8 mouse cellular contexts compared by ENCODE assay signal in the genomic region with DNA sequence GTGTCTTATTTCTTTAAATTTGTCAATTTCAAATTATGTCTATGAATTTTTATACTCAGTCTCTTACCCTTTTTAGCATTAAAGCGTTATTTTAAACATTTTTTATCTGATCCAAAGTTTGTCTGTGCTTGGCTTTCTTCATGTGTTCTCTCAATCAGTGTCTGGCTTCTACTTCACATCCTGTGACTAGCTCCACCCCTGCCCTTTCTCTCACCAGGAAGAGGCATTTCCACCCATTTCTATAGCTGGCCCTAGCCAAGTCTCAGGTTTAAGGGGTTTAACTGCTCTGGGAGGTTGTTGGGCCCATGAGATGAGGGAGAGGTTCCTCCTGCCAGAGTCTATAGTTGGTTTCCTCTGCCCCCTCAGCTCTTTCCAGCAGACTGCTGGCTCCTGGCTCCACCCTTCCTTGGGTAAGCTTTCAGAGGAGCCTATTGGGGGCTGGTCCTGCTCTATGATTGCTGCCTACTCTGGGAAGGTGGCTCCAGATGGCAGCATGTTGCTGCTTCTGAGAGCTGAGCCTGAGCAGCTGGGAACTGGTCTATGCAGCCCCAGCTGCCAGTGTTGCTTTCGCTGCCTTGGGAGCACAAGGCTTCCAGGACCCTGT. TPM values are rescaled to one million over a fixed set of nuclear protein-coding genes. Genes with fewer than 3 reads are reported as not detected.
A peak's percentile ranks its signal among the peaks of the same experiment; 100 is the strongest.
DNase-seq lines count a peak whose midpoint lies in the region; ATAC-seq and TF ChIP-seq lines count a peak whose summit lies in the region.

No protein-coding gene starts in this region.

- no peak overlapping the region for H3K9ac ChIP-seq in hindbrain, embryonic 16.5 days (ENCODE audit: low read depth, low read length)
- no peak overlapping the region for H3K9ac ChIP-seq in limb, embryonic 12.5 days (replicated peaks)

- peak overlapping the region; percentile 77 for H3K27ac ChIP-seq in gastrocnemius, adult 2 months
- peak overlapping the region; percentile 48 for H3K27ac ChIP-seq in hindbrain, embryonic 16.5 days (ENCODE audit: low read depth, low read length)
- 0 out of 2 replicates have a peak overlapping the region, but pooled peaks have one; percentile 54 for H3K27ac ChIP-seq in limb, embryonic 12.5 days
- H3K27ac ChIP-seq in midbrain, embryonic 10.5 days (replicated peaks), result 0 out of 2 replicates have a peak overlapping the region, but pooled peaks have one; percentile 9

- no peak for TF ChIP-seq CTCF in E14TG2a.4 (conservative IDR thresholded peaks at IDR 0.05; ENCODE audit: low read length)
- TF ChIP-seq CTCF in gastrocnemius, adult 2 months (IDR thresholded peaks at IDR 0.05), result peak; percentile 18; the same call in 1 of the 2 replicates

- H3K4me1 ChIP-seq in E14TG2a.4 (replicated peaks; ENCODE audit: low read depth, low read length), result peaks cover 41% of the 10 kb centered on the region
- H3K4me1 ChIP-seq in hindbrain, embryonic 16.5 days (ENCODE audit: control insufficient read depth, insufficient read depth, low read depth, low read length), result peaks cover 7% of the 10 kb centered on the region
- no peaks in the 10 kb centered on the region; the same call in 1 of the 2 replicates for H3K4me1 ChIP-seq in limb, embryonic 12.5 days (replicated peaks)
- H3K4me1 ChIP-seq in midbrain, embryonic 10.5 days, result no peaks in the 10 kb centered on the region; the same call in 1 of the 2 replicates

- H3K4me2 ChIP-seq in hindbrain, embryonic 16.5 days (ENCODE audit: low read length), result no peak overlapping the region
- no peak overlapping the region for H3K4me2 ChIP-seq in limb, embryonic 12.5 days

- peak; percentile 15 for DNase-seq in T-cell, adult 2 months (ENCODE audit: low spot score)
- DNase-seq in gastrocnemius, adult 2 months, result peak; percentile 65
- peak; percentile 21 for DNase-seq in midbrain, embryonic 10.5 days (ENCODE audit: low spot score)
- no peak for DNase-seq in spleen, postnatal 10 days (ENCODE audit: low spot score in 2 of 2)
- no peak for DNase-seq in spleen, adult 18-20 months

- 69% methylated on average over 2 of the region's 2 CpGs for WGBS in hindbrain, embryonic 16.5 days
- 89% methylated on average over 2 of the region's 2 CpGs for WGBS in limb, embryonic 12.5 days
- WGBS in midbrain, embryonic 10.5 days, result 88% methylated on average over 2 of the region's 2 CpGs

- H3K9me3 ChIP-seq in E14TG2a.4 (ENCODE audit: low read length), result no peaks in the 10 kb centered on the region
- no peaks in the 10 kb centered on the region for H3K9me3 ChIP-seq in hindbrain, embryonic 16.5 days (ENCODE audit: control insufficient read depth, low read length)
- H3K9me3 ChIP-seq in limb, embryonic 12.5 days, result 0 out of 2 replicates have a peak, but pooled peaks cover 2% of the 10 kb centered on the region
- no peaks in the 10 kb centered on the region for H3K9me3 ChIP-seq in midbrain, embryonic 10.5 days (replicated peaks)

- H3K36me3 ChIP-seq in E14TG2a.4 (ENCODE audit: insufficient read depth, low read length), result peaks cover 51% of the 10 kb centered on the region
- no peaks in the 10 kb centered on the region for H3K36me3 ChIP-seq in hindbrain, embryonic 16.5 days (ENCODE audit: control insufficient read depth, insufficient read depth, low read length)
- peaks cover 23% of the 10 kb centered on the region for H3K36me3 ChIP-seq in limb, embryonic 12.5 days
- peaks cover 23% of the 10 kb centered on the region for H3K36me3 ChIP-seq in midbrain, embryonic 10.5 days

- peak; percentile 76 for ATAC-seq in hindbrain, embryonic 16.5 days
- ATAC-seq in limb, embryonic 12.5 days (ENCODE audit: insufficient number of reproducible peaks, insufficient read depth, low FRiP score, low TSS enrichment, low read depth), result no peak

- intact Hi-C loops in gastrocnemius, adult 2 months (cut with DNase I), result no loop called here

- H3K4me3 ChIP-seq in E14TG2a.4 (replicated peaks; ENCODE audit: low read length), result peak overlapping the region; percentile 48; the same call in 1 of the 2 replicates
- peak overlapping the region; percentile 34 for H3K4me3 ChIP-seq in gastrocnemius, adult 2 months
- no peak overlapping the region for H3K4me3 ChIP-seq in hindbrain, embryonic 16.5 days (ENCODE audit: low read length)
- no peak overlapping the region for H3K4me3 ChIP-seq in limb, embryonic 12.5 days (replicated peaks)
- H3K4me3 ChIP-seq in midbrain, embryonic 10.5 days, result no peak overlapping the region

- H3K27me3 ChIP-seq in E14TG2a.4 (ENCODE audit: insufficient read depth, low read length), result no peaks in the 10 kb centered on the region
- no peaks in the 10 kb centered on the region for H3K27me3 ChIP-seq in hindbrain, embryonic 16.5 days (replicated peaks; ENCODE audit: control insufficient read depth, insufficient read depth, low read length)
- no peaks in the 10 kb centered on the region for H3K27me3 ChIP-seq in limb, embryonic 12.5 days
- H3K27me3 ChIP-seq in midbrain, embryonic 10.5 days (ENCODE audit: low read depth, poor library complexity, severe bottlenecking), result no peaks in the 10 kb centered on the region

RNA-seq across cellular contexts. Expression of gene Dnajc5, which starts 17.3 kb away (rescaled TPM):
- 10 to 100 TPM; 43.7 to 46.6 TPM for total RNA-seq in gastrocnemius, adult 2 months (2021)
- 284 and 286 TPM in 2 replicates for polyA plus RNA-seq in hindbrain, embryonic 16.5 days (2015; fragmentation: Nextera tagmentation; extraction: Ambion mirVana)
- 90.6 and 91.0 TPM in 2 replicates for polyA plus RNA-seq in limb, embryonic 12.5 days (2016; fragmentation: Nextera tagmentation; extraction: Ambion mirVana)
- 95.6 and 110 TPM in 2 replicates for polyA plus RNA-seq in midbrain, embryonic 10.5 days (2016; fragmentation: Nextera tagmentation; extraction: Ambion mirVana)

RNA-seq across cellular contexts. Expression of gene Tpd52l2, which starts 40.6 kb away (rescaled TPM):
- 10 to 100 TPM; 47.0 to 52.5 TPM for total RNA-seq in gastrocnemius, adult 2 months (2021)
- polyA plus RNA-seq in hindbrain, embryonic 16.5 days (2015; fragmentation: Nextera tagmentation; extraction: Ambion mirVana), result 121 and 126 TPM in 2 replicates
- polyA plus RNA-seq in limb, embryonic 12.5 days (2016; fragmentation: Nextera tagmentation; extraction: Ambion mirVana), result 151 and 165 TPM in 2 replicates
- polyA plus RNA-seq in midbrain, embryonic 10.5 days (2016; fragmentation: Nextera tagmentation; extraction: Ambion mirVana), result 164 and 167 TPM in 2 replicates

RNA-seq across cellular contexts. Expression of gene Abhd16b, which starts 44.5 kb away (rescaled TPM):
- not detected for total RNA-seq in gastrocnemius, adult 2 months (2021)
- polyA plus RNA-seq in hindbrain, embryonic 16.5 days (2015; fragmentation: Nextera tagmentation; extraction: Ambion mirVana), result 0.09 TPM in 1 of 2 replicates, not detected in the other
- polyA plus RNA-seq in limb, embryonic 12.5 days (2016; fragmentation: Nextera tagmentation; extraction: Ambion mirVana), result not detected in 2 replicates
- 0.07 TPM in 1 of 2 replicates, not detected in the other for polyA plus RNA-seq in midbrain, embryonic 10.5 days (2016; fragmentation: Nextera tagmentation; extraction: Ambion mirVana)

RNA-seq across cellular contexts. Expression of gene Uckl1, which starts 47.1 kb away (rescaled TPM):
- total RNA-seq in gastrocnemius, adult 2 months (2021), result 10 to 100 TPM; 26.1 to 29.1 TPM
- polyA plus RNA-seq in hindbrain, embryonic 16.5 days (2015; fragmentation: Nextera tagmentation; extraction: Ambion mirVana), result 58.5 and 59.4 TPM in 2 replicates
- 37.9 and 47.6 TPM in 2 replicates for polyA plus RNA-seq in limb, embryonic 12.5 days (2016; fragmentation: Nextera tagmentation; extraction: Ambion mirVana)
- 49.8 and 59.3 TPM in 2 replicates for polyA plus RNA-seq in midbrain, embryonic 10.5 days (2016; fragmentation: Nextera tagmentation; extraction: Ambion mirVana)

RNA-seq across cellular contexts. Expression of gene Prpf6, which starts 54.1 kb away (rescaled TPM):
- 10 to 100 TPM; 31.1 to 36.5 TPM for total RNA-seq in gastrocnemius, adult 2 months (2021)
- 57.3 and 63.6 TPM in 2 replicates for polyA plus RNA-seq in hindbrain, embryonic 16.5 days (2015; fragmentation: Nextera tagmentation; extraction: Ambion mirVana)
- 78.0 and 79.3 TPM in 2 replicates for polyA plus RNA-seq in limb, embryonic 12.5 days (2016; fragmentation: Nextera tagmentation; extraction: Ambion mirVana)
- 82.0 and 85.4 TPM in 2 replicates for polyA plus RNA-seq in midbrain, embryonic 10.5 days (2016; fragmentation: Nextera tagmentation; extraction: Ambion mirVana)

Comparison
In these comparisons a context has a peak if more than half of its experiments do, and no peak if none do; other contexts are left out.
1. H3K4me3 ChIP-seq: peak in E14TG2a.4 (single experiment) and gastrocnemius, adult 2 months (single experiment); none in hindbrain, embryonic 16.5 days (single experiment), limb, embryonic 12.5 days (single experiment) and midbrain, embryonic 10.5 days (single experiment).
2. DNase-seq: peak in T-cell, adult 2 months (single experiment), gastrocnemius, adult 2 months (single experiment) and midbrain, embryonic 10.5 days (single experiment); none in spleen, postnatal 10 days (0 of 2) and spleen, adult 18-20 months (0 of 2).
3. H3K27ac ChIP-seq: peak in every context shown above with its lines; median percentile 77 in gastrocnemius, adult 2 months; 54 in limb, embryonic 12.5 days; 48 in hindbrain, embryonic 16.5 days; 9 in midbrain, embryonic 10.5 days.